Mouse (Mus musculus) monocyte, adult 5-6 weeks (primary cell): Measurements from ENCODE around the gene Ppp1r3e. TPM values are rescaled to one million over a fixed set of nuclear protein-coding genes. Genes with fewer than 3 reads are reported as not detected.

Experiments used
- total RNA-seq: library from RNA; stranded (forward); fragments of 200-1000, 200-491, 200-594 nt; gene quantifications from 3 replicates; pipeline ENCODE4 v1.2.3, GENCODE M21; 2017

Gene Ppp1r3e
- total RNA-seq, 1 experiment from 2014 or later = 1.3 TPM

Other genes with a start within 250 kb of the Ppp1r3e start
- not detected in 3 replicates for gene Gm17606, start 236.6 kb downstream of the Ppp1r3e start, total RNA-seq
- gene Cdh24, start 236.2 kb downstream of the Ppp1r3e start, total RNA-seq = 0.48 to 2.6 TPM in 2 of 3 replicates, not detected in the other
- gene 1700123O20Rik, start 191.3 kb downstream of the Ppp1r3e start, total RNA-seq = 24.1 to 34.0 TPM (median 32.3 TPM) in 3 replicates
- gene Acin1, start 190.6 kb downstream of the Ppp1r3e start, total RNA-seq = 259 to 427 TPM (median 322 TPM) in 3 replicates
- gene Gm29776, start 178.7 kb downstream of the Ppp1r3e start, total RNA-seq = 0.67 TPM in 1 of 3 replicates, not detected in the others
- gene Cebpe, start 165.4 kb downstream of the Ppp1r3e start, total RNA-seq = 2.7 to 7.2 TPM in 2 of 3 replicates, not detected in the other
- 2.8 to 7.0 TPM (median 4.5 TPM) in 3 replicates for gene Slc7a8, start 95.6 kb downstream of the Ppp1r3e start, total RNA-seq
- gene Rnf212b, start 63.4 kb downstream of the Ppp1r3e start, total RNA-seq = not detected in 3 replicates
- gene Homez, start 6.6 kb downstream of the Ppp1r3e start, total RNA-seq = 2.1 to 16.7 TPM (median 5.1 TPM) in 3 replicates
- gene Bcl2l2, start 5.8 kb upstream of the Ppp1r3e start, total RNA-seq = 2.2 to 9.0 TPM (median 4.0 TPM) in 3 replicates
- gene Gm20521, start 5.9 kb upstream of the Ppp1r3e start, total RNA-seq = 3.0 to 3.6 TPM in 2 of 3 replicates, not detected in the other
- 141 to 211 TPM (median 184 TPM) in 3 replicates for gene Pabpn1, start 14.9 kb upstream of the Ppp1r3e start, total RNA-seq
- gene Slc22a17, start 35.6 kb upstream of the Ppp1r3e start, total RNA-seq = 0.85 to 1.4 TPM (median 1.1 TPM) in 3 replicates
- gene Efs, start 48.6 kb upstream of the Ppp1r3e start, total RNA-seq = not detected in 3 replicates
- gene Il25, start 55.1 kb upstream of the Ppp1r3e start, total RNA-seq = not detected in 3 replicates
- not detected in 3 replicates for gene Cmtm5, start 58.7 kb upstream of the Ppp1r3e start, total RNA-seq
- not detected in 3 replicates for gene Myh6, start 89.4 kb upstream of the Ppp1r3e start, total RNA-seq
- gene Gm17428, start 99.4 kb upstream of the Ppp1r3e start, total RNA-seq = not detected in 3 replicates
- gene Myh7, start 117.1 kb upstream of the Ppp1r3e start, total RNA-seq = not detected in 3 replicates
- 73.4 to 121 TPM (median 99.8 TPM) in 3 replicates for gene Ngdn, start 137.9 kb upstream of the Ppp1r3e start, total RNA-seq
- gene Zfhx2, start 214.8 kb upstream of the Ppp1r3e start, total RNA-seq = 2.0 to 7.8 TPM (median 2.4 TPM) in 3 replicates
- gene Thtpa, start 217.2 kb upstream of the Ppp1r3e start, total RNA-seq = 6.1 to 9.5 TPM (median 8.9 TPM) in 3 replicates
- 26.9 to 61.0 TPM (median 34.8 TPM) in 3 replicates for gene Ap1g2, start 229.0 kb upstream of the Ppp1r3e start, total RNA-seq
- not detected in 3 replicates for gene Jph4, start 239.4 kb upstream of the Ppp1r3e start, total RNA-seq